Mouse (Mus musculus) heart, postnatal 0 days (tissue): ENCODE measurements around the gene Rassf5. TPM values are rescaled to one million over a fixed set of nuclear protein-coding genes. Genes with fewer than 3 reads are reported as not detected.
A peak's percentile ranks its signal among the peaks of the same experiment; 100 is the strongest.

Experiments
- ATAC-seq: fragments of 200-750 bp; cut with Nextera tagmentation; 2 replicates; pipeline ENCODE4 v1.8.0; 2017; ENCODE audit warnings: low read depth, moderate number of reproducible peaks, moderate library complexity; ENCODE audit not compliant: insufficient read depth
- DNase-seq: peaks from one replicate; pipeline ENCODE4 v3.0.0-alpha.2; 2016; ENCODE audit warnings: low spot score
- H3K27ac ChIP-seq: fragments of 300-500 bp; sonication (generic); 2 replicates; pipeline ENCODE4 v1.5.1; 2014; ENCODE audit warnings: low read depth, mild to moderate bottlenecking
- H3K27me3 ChIP-seq: fragments of 300-500 bp; sonication (generic); 2 replicates; pipeline ENCODE4 v1.6.1; 2014; ENCODE audit warnings: low read length, mixed read lengths; ENCODE audit not compliant: control insufficient read depth, insufficient read depth
- H3K36me3 ChIP-seq: fragments of 300-500 bp; sonication (generic); replicated peaks from 2 replicates; pipeline ENCODE4 v1.6.1; 2014; ENCODE audit warnings: low read length, mixed read lengths; ENCODE audit not compliant: control insufficient read depth, insufficient read depth
- H3K4me1 ChIP-seq: fragments of 300-500 bp; sonication (generic); 2 replicates; pipeline ENCODE4 v1.6.1; 2014; ENCODE audit warnings: antibody characterized with exemption; ENCODE audit not compliant: control insufficient read depth, insufficient read depth
- H3K4me2 ChIP-seq: fragments of 300-500 bp; sonication (generic); 2 replicates; pipeline ENCODE4 v1.6.1; 2014; ENCODE audit warnings: low read depth, mild to moderate bottlenecking, low read length, moderate library complexity
- H3K4me3 ChIP-seq: fragments of 300-500 bp; sonication (generic); 2 replicates; pipeline ENCODE4 v1.5.1; 2014; ENCODE audit warnings: low read depth, low read length
- H3K9ac ChIP-seq: fragments of 300-500 bp; sonication (generic); replicated peaks from 2 replicates; pipeline ENCODE4 v1.6.1; 2014; ENCODE audit warnings: low read depth, low read length, mixed read lengths
- H3K9me3 ChIP-seq: fragments of 300-500 bp; sonication (generic); replicated peaks from 2 replicates; pipeline ENCODE4 v1.6.1; 2016; ENCODE audit warnings: low read length; ENCODE audit not compliant: control insufficient read depth
- CTCF ChIP-seq: IDR thresholded peaks from 2 replicates; pipeline ENCODE4 v1.5.1; 2016; ENCODE audit warnings: antibody characterized with exemption, control low read depth, low read depth
- EP300 ChIP-seq: IDR thresholded peaks from 2 replicates; pipeline ENCODE4 v1.6.1; 2016; ENCODE audit warnings: antibody characterized with exemption, low read depth
- WGBS: fragments of 180-500 bp; shearing (Covaris S2); extraction: QIAGEN DNeasy Blood & Tissue Kit; methylation state at CpG from one replicate; pipeline ENCODE4 v1.1.7; 2014; 5-methylcytosine and 5-hydroxymethylcytosine counted together
- polyA plus RNA-seq: library from polyadenylated mRNA; unstranded; fragments of >200 nt; fragmentation: Nextera tagmentation; extraction: Ambion mirVana; gene quantifications from 2 replicates; pipeline ENCODE4 v1.2.1, GENCODE M21; 2015
- total RNA-seq: library from RNA; depleted of rRNA; stranded (reverse); fragments of >200 nt; gene quantifications from 2 replicates; pipeline ENCODE4 v1.2.3, GENCODE M21; 2014; ENCODE audit warnings: low replicate concordance; rRNA removed

Gene Rassf5
- total RNA-seq (3.3 and 23.4 TPM in 2 replicates), polyA plus RNA-seq (2.9 and 3.3 TPM in 2 replicates)

DNA sequence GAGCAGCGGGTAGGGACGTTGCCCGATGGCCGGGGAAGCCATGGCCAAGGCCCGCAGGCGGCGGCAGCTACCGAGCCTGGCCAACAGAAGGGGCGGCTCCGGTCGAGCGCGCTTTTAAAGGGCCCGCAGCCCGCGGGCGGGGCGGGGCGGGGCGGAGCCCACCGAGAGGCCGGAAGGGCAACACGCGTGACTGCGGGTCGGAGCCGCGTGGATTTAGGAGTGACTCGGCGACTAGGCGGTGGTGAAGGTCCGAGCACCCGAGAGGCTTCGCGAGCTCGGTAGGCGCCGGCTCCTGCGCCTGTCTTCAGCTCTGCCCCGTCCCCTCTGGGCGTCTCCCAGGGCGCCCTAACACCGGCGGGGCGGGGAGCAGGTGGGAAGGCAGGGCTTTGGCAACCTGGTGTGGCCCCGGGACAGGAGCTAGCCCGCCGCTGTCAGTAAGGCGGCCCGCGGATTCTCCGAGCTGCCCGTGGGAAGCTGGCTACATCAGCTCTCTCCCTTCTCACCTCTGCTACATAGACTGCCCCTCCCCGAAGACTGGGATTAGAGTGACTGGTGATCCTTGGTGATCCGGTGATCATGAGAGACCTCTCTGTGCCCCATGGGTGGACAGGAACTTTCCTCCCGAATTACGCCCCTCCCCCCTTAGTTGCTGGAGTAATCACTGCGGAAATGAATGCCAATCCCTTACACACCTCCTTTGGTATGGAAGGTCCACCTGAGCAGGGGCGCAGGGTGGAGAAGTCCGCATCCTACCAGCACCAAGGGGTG lies at the start of gene Rassf5:
TSS of gene Rassf5 (minus strand) at position 170 of the 768 bp plus-strand sequence.
- H3K9me3 ChIP-seq = no peaks in the 10 kb centered on the region
- peak within 1 kb of the TSS; percentile 59 for H3K9ac ChIP-seq
- ATAC-seq (peak; percentile 55), DNase-seq (no peak)
- TF ChIP-seq EP300 = no peak
- TF ChIP-seq CTCF = no peak; the same call in 1 of the 2 replicates
- H3K27me3 ChIP-seq = peaks cover 11% of the 10 kb centered on the region; the same call in 1 of the 2 replicates
- WGBS = under 1% methylated on average over 56 of the region's 60 CpGs
- H3K4me1 ChIP-seq = peaks cover 6% of the 10 kb centered on the region; the same call in 1 of the 2 replicates
- H3K4me2 ChIP-seq = peak within 1 kb of the TSS; percentile 99
- H3K36me3 ChIP-seq = no peaks in the 10 kb centered on the region
- peak within 1 kb of the TSS; percentile 77 for H3K4me3 ChIP-seq
- H3K27ac ChIP-seq = 0 out of 2 replicates have a peak within 1 kb of the TSS, but pooled peaks have one; percentile 39

DNA sequence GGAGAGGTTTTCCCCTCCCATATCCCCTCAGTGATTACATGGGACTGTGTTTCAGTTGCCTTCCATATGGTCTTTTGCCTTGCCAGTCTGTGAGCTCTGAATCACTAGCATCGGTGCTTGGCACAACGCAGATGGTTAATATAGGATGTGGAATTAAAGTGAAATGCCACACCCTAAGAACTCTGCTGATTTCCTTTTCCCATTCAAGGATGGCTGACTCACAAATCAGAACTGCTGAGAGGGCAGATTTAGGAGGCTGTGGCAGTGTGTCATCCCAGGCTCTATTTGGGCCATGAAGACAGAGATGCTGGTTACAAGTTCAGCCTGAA lies 48.8 kb upstream of the Rassf5 start:
- ATAC-seq (no peak), DNase-seq (no peak)
- WGBS = 86% methylated on average over 2 of the region's 2 CpGs
- Histone ChIP-seq H3K27ac (no peak overlapping the region), H3K27me3 (no peaks in the 10 kb centered on the region), H3K4me3 (no peak overlapping the region), H3K36me3 (peaks cover 73% of the 10 kb centered on the region), H3K9ac (no peak overlapping the region), H3K4me2 (no peak overlapping the region), H3K9me3 (no peaks in the 10 kb centered on the region), H3K4me1 (no peaks in the 10 kb centered on the region)
- no peak for TF ChIP-seq CTCF
- TF ChIP-seq EP300 = no peak

DNA sequence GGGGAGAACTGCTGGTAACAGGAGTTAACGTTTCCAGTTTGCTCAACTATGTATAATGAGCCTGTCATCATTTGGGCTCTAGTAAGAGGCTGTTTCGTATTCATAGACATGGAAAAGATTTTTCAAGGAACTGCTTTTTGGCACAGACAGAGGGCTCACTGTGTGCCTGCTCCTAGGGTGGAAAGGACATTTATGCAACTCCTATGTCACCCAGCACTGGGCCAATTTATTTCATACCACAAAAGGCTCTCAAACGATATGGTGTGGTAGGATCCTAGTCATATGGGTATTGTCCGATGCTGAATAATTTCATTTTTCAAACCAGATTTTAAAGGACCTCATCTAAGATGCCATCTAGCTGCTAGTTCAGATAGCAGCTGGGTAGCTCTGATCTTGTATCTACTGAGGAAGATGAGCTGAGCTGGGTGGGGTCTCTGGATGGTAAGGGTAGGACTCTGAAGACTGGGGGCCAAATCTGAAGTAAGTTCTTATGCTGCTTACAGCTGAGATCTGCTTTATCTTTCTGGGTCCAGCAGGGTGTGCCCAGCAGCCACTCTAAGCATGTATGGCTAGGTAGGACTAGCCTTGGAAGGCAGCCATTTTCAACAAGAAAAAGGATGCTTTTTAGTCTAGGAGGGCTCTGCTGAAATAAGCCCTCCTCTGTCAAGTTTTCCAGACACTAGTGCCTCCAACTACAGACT lies 48.3 kb upstream of the Rassf5 start:
- no peak for TF ChIP-seq EP300
- TF ChIP-seq CTCF = no peak
- WGBS = 85% methylated on average over 4 of the region's 4 CpGs
- ATAC-seq = no peak
- no peaks in the 10 kb centered on the region for H3K4me1 ChIP-seq
- no peaks in the 10 kb centered on the region for H3K9me3 ChIP-seq
- no peaks in the 10 kb centered on the region for H3K27me3 ChIP-seq
- H3K27ac ChIP-seq = no peak overlapping the region
- H3K36me3 ChIP-seq = peaks cover 71% of the 10 kb centered on the region
- no peak overlapping the region for H3K4me3 ChIP-seq
- no peak overlapping the region for H3K9ac ChIP-seq
- DNase-seq = no peak
- H3K4me2 ChIP-seq = no peak overlapping the region

DNA sequence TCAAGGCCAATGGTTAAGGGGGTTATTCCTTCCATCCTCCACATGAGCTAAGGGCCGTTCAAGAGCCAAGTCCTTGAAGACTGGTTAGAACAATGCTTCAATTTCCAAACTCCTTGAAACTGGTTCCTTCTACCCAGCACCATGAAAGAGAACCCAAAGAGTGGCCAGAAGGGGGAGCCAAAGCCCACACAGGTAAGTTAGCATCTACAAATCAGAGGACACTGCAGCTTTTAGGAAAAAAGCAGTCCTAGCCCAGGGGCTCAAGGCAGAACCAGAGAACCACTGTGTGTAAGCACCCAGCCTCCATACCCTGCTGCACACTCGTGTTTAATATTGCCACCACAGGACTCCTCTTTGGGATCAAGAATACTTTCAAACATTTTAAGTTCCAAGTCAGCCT lies 45.6 kb upstream of the Rassf5 start:
- peaks cover 6% of the 10 kb centered on the region; the same call in 1 of the 2 replicates for H3K4me1 ChIP-seq
- no peak for DNase-seq
- no peak overlapping the region for H3K4me2 ChIP-seq
- no peak overlapping the region for H3K9ac ChIP-seq
- WGBS = 58% methylated on average over 2 of the region's 2 CpGs
- H3K27me3 ChIP-seq = no peaks in the 10 kb centered on the region
- ATAC-seq = no peak
- no peak overlapping the region for H3K27ac ChIP-seq
- H3K9me3 ChIP-seq = no peaks in the 10 kb centered on the region
- H3K36me3 ChIP-seq = peaks cover 59% of the 10 kb centered on the region
- no peak overlapping the region for H3K4me3 ChIP-seq
- TF ChIP-seq CTCF = peak; percentile 66
- TF ChIP-seq EP300 = no peak

DNA sequence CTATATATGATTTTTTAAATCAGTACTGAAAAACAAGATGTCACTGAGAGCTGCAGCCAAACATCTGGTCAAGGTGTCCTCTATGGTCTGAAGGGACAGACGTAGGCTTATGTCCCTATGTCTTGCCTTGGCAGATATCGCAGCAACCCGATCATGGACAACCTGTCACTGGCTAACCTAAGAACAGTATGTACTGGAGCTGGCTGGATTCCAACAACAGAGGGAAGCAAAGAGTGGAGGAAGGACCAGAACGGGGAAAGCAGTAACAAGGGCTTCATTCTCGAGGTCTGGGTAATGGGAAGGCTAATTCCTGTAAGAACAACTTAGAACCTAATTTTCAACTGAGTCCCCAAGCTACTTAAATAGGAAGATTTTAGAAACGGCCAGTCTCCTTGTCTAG lies 43.9 kb upstream of the Rassf5 start:
- Histone ChIP-seq H3K27ac (no peak overlapping the region), H3K9me3 (no peaks in the 10 kb centered on the region), H3K27me3 (no peaks in the 10 kb centered on the region), H3K36me3 (peaks cover 49% of the 10 kb centered on the region), H3K4me1 (peaks cover 6% of the 10 kb centered on the region; the same call in 1 of the 2 replicates), H3K4me2 (no peak overlapping the region), H3K4me3 (no peak overlapping the region), H3K9ac (no peak overlapping the region)
- no peak for TF ChIP-seq CTCF
- no peak for TF ChIP-seq EP300
- ATAC-seq (no peak), DNase-seq (no peak)
- WGBS = 59% methylated on average over 6 of the region's 6 CpGs
